Mouse (Mus musculus): ENCODE data around the gene Btd.

GRCm38 (mm10) chr14:31655406-31655805 lies 14.6 kb downstream of the Btd start:
- TF ChIP-seq CEBPB (IDR thresholded peaks at IDR 0.05; ENCODE audit: low read depth) (no peak), CTCF (IDR thresholded peaks at IDR 0.05; ENCODE audit: control insufficient read depth, insufficient read depth, insufficient read length) (no peak), MAX (IDR thresholded peaks at IDR 0.05) (no peak)

Measured in C2C12 (cell line).